Mouse (Mus musculus) neural tube, embryonic 14.5 days (tissue): Measurements from ENCODE around the gene Slc44a1. TPM values are rescaled to one million over a fixed set of nuclear protein-coding genes. Genes with fewer than 3 reads are reported as not detected.

Experiments
- ATAC-seq: fragments of 200-750 bp; cut with Nextera tagmentation; 2 replicates; pipeline ENCODE4 v1.8.0; 2017; ENCODE audit warnings: low read depth, mild to moderate bottlenecking, moderate TSS enrichment, moderate library complexity
- H3K27ac ChIP-seq: fragments of 300-500 bp; sonication (generic); 2 replicates; pipeline ENCODE4 v1.5.1; 2014; ENCODE audit warnings: low read depth, mild to moderate bottlenecking, control low read depth, low read length, moderate library complexity, mixed read lengths
- H3K27me3 ChIP-seq: fragments of 300-500 bp; sonication (generic); 2 replicates; pipeline ENCODE4 v1.6.1; 2014; ENCODE audit warnings: low read length; ENCODE audit not compliant: control insufficient read depth, insufficient read depth
- H3K36me3 ChIP-seq: fragments of 300-500 bp; sonication (generic); 2 replicates; pipeline ENCODE4 v1.6.1; 2014; ENCODE audit warnings: low read length, mixed read lengths; ENCODE audit not compliant: control insufficient read depth, insufficient read depth
- H3K4me1 ChIP-seq: fragments of 300-500 bp; sonication (generic); 2 replicates; pipeline ENCODE4 v1.6.1; 2014; ENCODE audit warnings: low read length; ENCODE audit not compliant: control insufficient read depth, insufficient read depth
- H3K4me2 ChIP-seq: fragments of 300-500 bp; sonication (generic); 2 replicates; pipeline ENCODE4 v1.6.1; 2014; ENCODE audit warnings: mild to moderate bottlenecking, low read depth, low read length, control low read depth
- H3K4me3 ChIP-seq: fragments of 300-500 bp; sonication (generic); 2 replicates; pipeline ENCODE4 v1.5.1; 2014; ENCODE audit warnings: low read depth, low read length, control low read depth, mixed read lengths
- H3K9ac ChIP-seq: fragments of 300-500 bp; sonication (generic); replicated peaks from 2 replicates; pipeline ENCODE4 v1.6.1; 2014; ENCODE audit warnings: low read depth, mild to moderate bottlenecking, control low read depth, low read length, mixed read lengths
- H3K9me3 ChIP-seq: fragments of 300-500 bp; sonication (generic); 2 replicates; pipeline ENCODE4 v1.6.1; 2016; ENCODE audit warnings: low read length; ENCODE audit not compliant: control insufficient read depth
- WGBS: fragments of 180-500 bp; shearing (Covaris S2); extraction: QIAGEN DNeasy Blood & Tissue Kit; methylation state at CpG from one replicate; pipeline ENCODE4 v1.1.7; 2014; 5-methylcytosine and 5-hydroxymethylcytosine counted together
- polyA plus RNA-seq: library from polyadenylated mRNA; unstranded; fragments of >200 nt; fragmentation: Nextera tagmentation; extraction: Ambion mirVana; gene quantifications from 2 replicates; pipeline ENCODE4 v1.2.1, GENCODE M21; 2014

The Slc44a1 gene
- polyA plus RNA-seq, 1 experiment from 2014 or later = 14.2 TPM

DNA sequence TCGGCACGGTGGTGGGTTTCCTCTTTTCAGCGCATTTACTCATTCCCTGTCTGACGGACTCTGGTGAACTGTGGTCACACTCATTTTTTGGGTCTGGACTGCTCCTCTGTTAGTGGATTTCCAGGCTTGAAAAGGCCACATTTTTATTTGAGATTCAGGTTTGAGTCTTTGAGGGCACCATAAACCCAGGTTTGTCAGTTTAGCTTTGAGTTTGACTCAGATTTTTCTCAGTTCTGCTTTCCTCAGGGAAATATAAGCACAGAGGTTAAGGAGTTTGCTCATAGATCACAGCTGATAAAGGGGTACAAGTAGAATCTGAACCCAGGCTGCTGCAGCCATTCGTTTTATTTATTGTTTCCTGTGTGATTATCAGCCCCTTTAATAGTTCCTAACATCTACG, 180.9 kb downstream of the Slc44a1 start:
- H3K4me1 ChIP-seq = 0 out of 2 replicates have a peak, but pooled peaks cover 5% of the 10 kb centered on the region
- no peak overlapping the region for H3K4me3 ChIP-seq
- H3K4me2 ChIP-seq = no peak overlapping the region
- H3K36me3 ChIP-seq = no peaks in the 10 kb centered on the region
- H3K27ac ChIP-seq = no peak overlapping the region
- no peak for ATAC-seq
- no peaks in the 10 kb centered on the region for H3K9me3 ChIP-seq
- no peaks in the 10 kb centered on the region for H3K27me3 ChIP-seq
- no peak overlapping the region for H3K9ac ChIP-seq
- 59% methylated on average over 6 of the region's 6 CpGs for WGBS

DNA sequence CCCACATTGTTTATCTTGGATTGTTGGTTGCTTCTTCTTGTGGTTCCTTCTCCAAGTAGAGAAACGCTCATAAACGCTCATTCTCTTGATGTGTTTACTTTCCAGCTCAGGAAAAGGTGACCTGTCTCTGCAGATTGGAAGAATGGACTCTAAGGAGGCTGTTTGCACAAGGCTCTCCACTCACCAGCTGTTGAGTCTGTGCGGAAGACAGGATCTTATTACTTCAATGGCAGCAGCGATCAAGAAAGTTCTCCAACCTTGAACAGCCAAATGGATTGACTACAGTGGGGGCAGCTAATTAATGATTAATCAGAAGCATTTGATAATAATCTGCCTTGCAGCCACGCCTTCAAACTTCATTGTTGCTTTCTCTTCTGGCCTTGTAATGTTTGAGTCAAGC, 181.3 kb downstream of the Slc44a1 start:
- Histone ChIP-seq H3K27me3 (no peaks in the 10 kb centered on the region), H3K36me3 (no peaks in the 10 kb centered on the region), H3K4me1 (0 out of 2 replicates have a peak, but pooled peaks cover 5% of the 10 kb centered on the region), H3K9me3 (no peaks in the 10 kb centered on the region), H3K4me2 (no peak overlapping the region), H3K9ac (no peak overlapping the region), H3K4me3 (no peak overlapping the region), H3K27ac (no peak overlapping the region)
- 84% methylated on average over 5 of the region's 5 CpGs for WGBS
- ATAC-seq = no peak

DNA sequence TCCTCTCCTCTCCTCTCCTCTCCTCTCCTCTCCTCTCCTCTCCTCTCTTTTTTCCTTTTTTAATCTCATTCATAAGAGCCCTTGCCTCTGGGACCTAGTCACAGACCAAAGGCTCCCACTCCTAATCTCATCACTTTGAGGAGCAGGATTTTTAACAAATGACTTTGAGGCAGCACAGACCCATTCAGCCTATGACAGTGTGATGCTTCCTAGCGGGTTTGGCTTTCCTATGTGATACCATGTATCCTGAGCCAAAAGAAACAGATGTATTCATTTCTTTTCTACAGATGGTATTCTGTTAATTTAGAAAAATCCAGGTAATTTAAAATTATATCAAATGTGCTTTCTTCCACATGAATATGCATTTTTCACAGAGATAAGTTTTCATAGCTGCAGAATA, 183.5 kb downstream of the Slc44a1 start:
- WGBS = 92% methylated on average over 1 of the region's 1 CpGs
- Histone ChIP-seq H3K27ac (no peak overlapping the region), H3K9me3 (no peaks in the 10 kb centered on the region), H3K9ac (no peak overlapping the region), H3K4me3 (no peak overlapping the region), H3K4me1 (0 out of 2 replicates have a peak, but pooled peaks cover 5% of the 10 kb centered on the region), H3K4me2 (no peak overlapping the region), H3K27me3 (no peaks in the 10 kb centered on the region), H3K36me3 (no peaks in the 10 kb centered on the region)
- ATAC-seq = no peak

DNA sequence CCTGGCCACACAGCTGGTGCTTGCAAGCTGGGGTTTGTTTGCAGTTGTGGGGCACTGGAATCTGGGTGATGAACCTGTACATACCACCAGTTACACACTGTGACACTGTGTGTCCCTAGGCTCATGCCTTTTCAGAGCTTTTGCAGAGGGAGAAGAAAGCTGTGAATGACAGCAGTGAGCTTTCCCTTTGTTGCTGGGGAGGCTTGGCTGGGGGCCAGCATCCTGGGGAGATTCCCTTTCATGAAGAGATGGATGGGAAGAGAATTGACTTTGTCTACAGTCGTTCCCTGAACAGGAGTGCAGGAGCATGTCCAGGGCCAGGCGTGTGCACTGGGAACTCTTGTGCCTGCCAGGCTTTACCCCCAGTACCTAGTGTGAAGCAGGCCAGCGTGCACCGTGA, 184.6 kb downstream of the Slc44a1 start:
- Histone ChIP-seq H3K9ac (no peak overlapping the region), H3K4me1 (0 out of 2 replicates have a peak, but pooled peaks cover 5% of the 10 kb centered on the region), H3K36me3 (no peaks in the 10 kb centered on the region), H3K27me3 (no peaks in the 10 kb centered on the region), H3K27ac (no peak overlapping the region), H3K9me3 (no peaks in the 10 kb centered on the region), H3K4me3 (no peak overlapping the region), H3K4me2 (no peak overlapping the region)
- 18% methylated on average over 4 of the region's 4 CpGs for WGBS
- ATAC-seq = peak; percentile 64

DNA sequence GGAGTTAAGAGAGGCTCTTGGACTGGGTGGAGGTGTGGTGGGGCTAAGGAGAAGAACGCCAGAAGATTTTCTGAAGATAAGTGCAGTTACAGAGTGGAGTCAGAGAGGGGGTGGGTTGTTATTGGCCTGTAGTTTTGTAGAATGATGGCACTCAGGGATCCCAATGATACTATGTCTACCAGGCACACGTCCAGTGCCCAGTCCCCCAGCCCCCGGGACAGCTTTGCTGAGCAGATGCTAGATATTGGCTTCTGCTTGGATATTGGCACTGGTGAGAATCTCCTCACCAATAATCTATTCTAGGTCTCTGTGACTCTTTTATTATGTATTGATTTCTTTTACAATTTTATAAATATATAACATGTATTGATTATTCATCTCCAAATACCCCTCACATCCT, 185.1 kb downstream of the Slc44a1 start:
- Histone ChIP-seq H3K4me2 (no peak overlapping the region), H3K9me3 (no peaks in the 10 kb centered on the region), H3K4me1 (peaks cover 7% of the 10 kb centered on the region; the same call in 1 of the 2 replicates), H3K36me3 (no peaks in the 10 kb centered on the region), H3K27me3 (no peaks in the 10 kb centered on the region), H3K4me3 (no peak overlapping the region), H3K27ac (no peak overlapping the region), H3K9ac (no peak overlapping the region)
- peak; percentile 2; the same call in 1 of the 2 replicates for ATAC-seq
- WGBS = 66% methylated on average over 3 of the region's 3 CpGs

DNA sequence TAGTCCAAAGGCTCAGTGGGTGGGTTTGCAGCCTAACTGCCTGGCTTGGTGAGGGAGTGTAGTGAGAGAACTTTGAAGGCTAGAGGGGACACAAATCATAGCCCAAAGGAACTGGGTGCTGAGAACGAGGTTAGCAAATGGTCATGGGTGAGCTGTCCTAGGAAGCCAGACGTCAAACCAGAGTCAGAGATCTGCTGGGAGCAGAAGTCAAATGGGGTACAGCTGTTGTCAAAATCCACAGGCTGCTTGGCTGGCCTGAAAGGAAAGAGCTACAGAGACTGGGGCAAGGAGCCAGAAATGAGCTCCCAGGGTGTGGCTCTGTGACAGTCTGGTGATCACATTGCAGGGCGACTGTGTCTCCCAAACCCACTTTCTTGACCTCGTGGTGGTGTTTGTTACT, 188.7 kb downstream of the Slc44a1 start:
- no peaks in the 10 kb centered on the region for H3K9me3 ChIP-seq
- no peak overlapping the region for H3K9ac ChIP-seq
- ATAC-seq = no peak
- H3K36me3 ChIP-seq = no peaks in the 10 kb centered on the region
- H3K4me1 ChIP-seq = peaks cover 29% of the 10 kb centered on the region
- 57% methylated on average over 4 of the region's 4 CpGs for WGBS
- no peaks in the 10 kb centered on the region for H3K27me3 ChIP-seq
- no peak overlapping the region for H3K4me3 ChIP-seq
- no peak overlapping the region for H3K27ac ChIP-seq
- H3K4me2 ChIP-seq = no peak overlapping the region

DNA sequence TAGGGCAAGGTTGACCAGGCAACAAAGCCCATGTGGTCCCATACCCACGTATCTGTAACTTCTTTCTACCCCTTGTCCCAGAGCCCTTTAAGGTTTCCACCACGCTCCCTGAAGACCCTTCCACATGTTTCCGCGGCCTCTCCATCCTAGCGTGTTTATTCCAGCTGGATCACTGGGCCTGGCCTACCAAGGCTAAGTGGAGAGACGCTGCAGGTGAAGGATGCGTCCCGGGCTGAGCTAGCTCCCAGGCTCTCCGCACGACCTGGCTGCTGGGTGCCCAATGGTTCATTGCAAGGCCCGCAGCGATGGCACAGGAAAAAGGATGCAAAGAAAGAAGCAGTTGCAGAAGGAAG, 190.7 kb downstream of the Slc44a1 start:
- ATAC-seq = peak; percentile 65
- H3K4me1 ChIP-seq = peaks cover 31% of the 10 kb centered on the region
- peak overlapping the region; percentile 64 for H3K4me2 ChIP-seq
- peak overlapping the region; percentile 87 for H3K4me3 ChIP-seq
- no peaks in the 10 kb centered on the region for H3K27me3 ChIP-seq
- H3K9me3 ChIP-seq = no peaks in the 10 kb centered on the region
- peak overlapping the region; percentile 86 for H3K9ac ChIP-seq
- H3K36me3 ChIP-seq = no peaks in the 10 kb centered on the region
- H3K27ac ChIP-seq = peak overlapping the region; percentile 92
- WGBS = 3% methylated on average over 12 of the region's 12 CpGs

DNA sequence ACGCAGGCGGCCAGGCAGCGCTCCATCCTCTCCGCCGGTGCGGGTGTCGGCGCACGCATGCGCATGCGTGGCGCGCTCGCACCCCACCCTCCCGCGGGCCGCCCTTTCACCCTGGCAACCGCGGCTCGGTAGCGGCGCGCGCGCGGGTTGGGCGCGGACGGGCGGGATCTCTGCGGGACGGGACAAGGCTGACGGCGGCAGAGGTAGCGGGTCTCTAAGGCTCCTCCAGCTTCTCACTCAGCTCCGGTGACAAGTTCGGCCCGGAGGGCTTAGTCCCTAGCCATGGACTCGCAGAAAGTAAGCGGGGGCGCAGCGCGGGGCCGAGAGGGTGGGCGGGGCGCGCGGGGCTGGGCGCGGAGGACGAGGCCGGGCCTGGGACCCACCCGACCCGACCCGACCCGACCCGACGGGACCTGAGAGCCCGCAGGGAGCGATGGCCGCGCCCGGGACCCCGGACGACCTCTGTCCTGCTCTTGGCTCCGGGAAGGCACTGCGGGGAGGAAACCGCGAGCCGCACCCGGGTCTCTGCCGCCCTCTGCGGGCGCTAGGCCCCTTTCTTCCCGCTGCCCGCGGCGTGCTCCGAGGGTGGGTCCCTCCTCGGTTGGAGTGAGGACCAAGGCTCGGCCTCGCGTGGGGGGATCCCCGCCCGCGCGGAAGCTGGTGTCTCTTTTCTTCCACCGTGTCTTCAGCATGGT, 191.2 kb downstream of the Slc44a1 start, which contains the start of gene Fsd1l:
Gene Fsd1l (plus strand): TSS at position 156 of the 695 bp plus-strand sequence.
- H3K4me3 ChIP-seq = peak within 1 kb of the TSS; percentile 87
- peak within 1 kb of the TSS; percentile 64 for H3K4me2 ChIP-seq
- peak within 1 kb of the TSS; percentile 86 for H3K9ac ChIP-seq
- ATAC-seq = peak; percentile 93
- H3K27ac ChIP-seq = peak within 1 kb of the TSS; percentile 92
- H3K9me3 ChIP-seq = no peaks in the 10 kb centered on the region
- no peaks in the 10 kb centered on the region for H3K36me3 ChIP-seq
- peaks cover 35% of the 10 kb centered on the region for H3K4me1 ChIP-seq
- no peaks in the 10 kb centered on the region for H3K27me3 ChIP-seq
- under 1% methylated on average over 59 of the region's 88 CpGs for WGBS

DNA sequence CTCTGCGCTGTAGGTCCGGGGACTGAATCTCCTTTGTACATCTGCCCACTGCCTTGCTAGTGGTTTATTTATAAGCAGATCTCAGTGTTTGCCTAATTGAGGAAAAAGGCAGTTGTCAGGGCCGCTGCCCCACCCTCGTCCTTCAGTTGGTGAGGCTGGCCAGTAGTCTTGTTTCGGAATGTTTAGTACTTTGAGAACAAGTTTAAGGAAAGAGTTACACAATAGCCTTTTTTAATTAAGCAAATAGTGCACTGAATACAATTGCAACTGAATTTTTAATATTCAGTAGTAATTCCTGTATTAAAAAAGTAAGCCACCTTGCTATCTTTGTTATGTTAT, 191.8 kb downstream of the Slc44a1 start:
- no peak for ATAC-seq
- Histone ChIP-seq H3K4me1 (peaks cover 35% of the 10 kb centered on the region), H3K9ac (peak overlapping the region; percentile 86), H3K27me3 (no peaks in the 10 kb centered on the region), H3K4me2 (peak overlapping the region; percentile 64), H3K4me3 (peak overlapping the region; percentile 87), H3K9me3 (no peaks in the 10 kb centered on the region), H3K27ac (peak overlapping the region; percentile 92), H3K36me3 (no peaks in the 10 kb centered on the region)
- 1% methylated on average over 5 of the region's 5 CpGs for WGBS
